Mouse (Mus musculus): Measurements from ENCODE around the gene Gab2. TPM values are rescaled to one million over a fixed set of nuclear protein-coding genes. Genes with fewer than 3 reads are reported as not detected.

The Gab2 gene
- polyA plus RNA-seq (2016; fragmentation: Nextera tagmentation; extraction: Ambion mirVana) = 4.4 and 5.1 TPM in 2 replicates

GRCm38 (mm10) chr7:97081242-97081958 lies at the start of gene Gab2:
TSS of gene Gab2 (plus strand) at chr7:97081586.
- under 1% methylated on average over 62 of the region's 83 CpGs for WGBS
- H3K9me3 ChIP-seq = no peaks in the 10 kb centered on the region
- peaks cover 17% of the 10 kb centered on the region for H3K4me1 ChIP-seq (replicated peaks)
- H3K4me2 ChIP-seq = peak within 1 kb of the TSS; percentile 88
- peaks cover 3% of the 10 kb centered on the region; the same call in 1 of the 2 replicates for H3K27me3 ChIP-seq
- no peaks in the 10 kb centered on the region for H3K36me3 ChIP-seq
- peak within 1 kb of the TSS; percentile 91 for H3K4me3 ChIP-seq (replicated peaks)
- ATAC-seq (ENCODE audit: insufficient number of reproducible peaks, insufficient read depth, low FRiP score, low TSS enrichment, low read depth) = peak; percentile 82
- H3K27ac ChIP-seq = peak within 1 kb of the TSS; percentile 80
- peak within 1 kb of the TSS; percentile 86 for H3K9ac ChIP-seq (replicated peaks)

- no peaks in the 10 kb centered on the region for H3K27me3 ChIP-seq
- H3K9me3 ChIP-seq = no peaks in the 10 kb centered on the region
- no peaks in the 10 kb centered on the region for H3K36me3 ChIP-seq
- no peak overlapping the region for H3K9ac ChIP-seq (replicated peaks)
- WGBS = 76% methylated on average over 2 of the region's 2 CpGs
- H3K4me1 ChIP-seq (replicated peaks) = no peaks in the 10 kb centered on the region
- H3K4me3 ChIP-seq (replicated peaks) = no peak overlapping the region
- H3K27ac ChIP-seq = no peak overlapping the region
- ATAC-seq (ENCODE audit: insufficient number of reproducible peaks, insufficient read depth, low FRiP score, low TSS enrichment, low read depth) = no peak
- no peak overlapping the region for H3K4me2 ChIP-seq
Measured at GRCm38 (mm10) chr7:97032412-97032811, 49.0 kb upstream of the Gab2 start.

GRCm38 (mm10) chr7:97039641-97040040 lies 41.7 kb upstream of the Gab2 start:
- Histone ChIP-seq H3K36me3 (peaks cover 14% of the 10 kb centered on the region), H3K9me3 (no peaks in the 10 kb centered on the region), H3K4me1 (replicated peaks) (no peaks in the 10 kb centered on the region), H3K9ac (replicated peaks) (no peak overlapping the region), H3K4me2 (no peak overlapping the region), H3K27ac (no peak overlapping the region), H3K4me3 (replicated peaks) (no peak overlapping the region), H3K27me3 (no peaks in the 10 kb centered on the region)
- ATAC-seq (ENCODE audit: insufficient number of reproducible peaks, insufficient read depth, low FRiP score, low TSS enrichment, low read depth) = no peak
- WGBS = 89% methylated on average over 4 of the region's 4 CpGs

GRCm38 (mm10) chr7:97041868-97042449 lies 39.4 kb upstream of the Gab2 start:
- no peak for ATAC-seq (ENCODE audit: insufficient number of reproducible peaks, insufficient read depth, low FRiP score, low TSS enrichment, low read depth)
- Histone ChIP-seq H3K4me2 (no peak overlapping the region), H3K27me3 (no peaks in the 10 kb centered on the region), H3K27ac (no peak overlapping the region), H3K9ac (replicated peaks) (no peak overlapping the region), H3K9me3 (no peaks in the 10 kb centered on the region), H3K4me1 (replicated peaks) (no peaks in the 10 kb centered on the region), H3K4me3 (replicated peaks) (no peak overlapping the region), H3K36me3 (peaks cover 14% of the 10 kb centered on the region)
- 86% methylated on average over 6 of the region's 6 CpGs for WGBS

GRCm38 (mm10) chr7:97042981-97043380 lies 38.4 kb upstream of the Gab2 start:
- Histone ChIP-seq H3K27me3 (no peaks in the 10 kb centered on the region), H3K9me3 (no peaks in the 10 kb centered on the region), H3K4me3 (replicated peaks) (no peak overlapping the region), H3K4me1 (replicated peaks) (no peaks in the 10 kb centered on the region), H3K27ac (no peak overlapping the region), H3K36me3 (peaks cover 14% of the 10 kb centered on the region), H3K9ac (replicated peaks) (no peak overlapping the region), H3K4me2 (no peak overlapping the region)
- 94% methylated on average over 1 of the region's 1 CpGs for WGBS
- no peak for ATAC-seq (ENCODE audit: insufficient number of reproducible peaks, insufficient read depth, low FRiP score, low TSS enrichment, low read depth)

GRCm38 (mm10) chr7:97060966-97061365 lies 20.4 kb upstream of the Gab2 start:
- Histone ChIP-seq H3K4me3 (replicated peaks) (no peak overlapping the region), H3K27me3 (no peaks in the 10 kb centered on the region), H3K4me2 (no peak overlapping the region), H3K27ac (no peak overlapping the region), H3K36me3 (peaks cover 9% of the 10 kb centered on the region; the same call in 1 of the 2 replicates), H3K4me1 (replicated peaks) (no peaks in the 10 kb centered on the region), H3K9ac (replicated peaks) (no peak overlapping the region), H3K9me3 (no peaks in the 10 kb centered on the region)
- ATAC-seq (ENCODE audit: insufficient number of reproducible peaks, insufficient read depth, low FRiP score, low TSS enrichment, low read depth) = no peak
- WGBS = 91% methylated on average over 2 of the region's 2 CpGs

GRCm38 (mm10) chr7:97071512-97071911 lies 9.9 kb upstream of the Gab2 start:
- no peak overlapping the region for H3K9ac ChIP-seq (replicated peaks)
- H3K4me1 ChIP-seq (replicated peaks) = no peaks in the 10 kb centered on the region
- H3K4me2 ChIP-seq = no peak overlapping the region
- no peak overlapping the region for H3K27ac ChIP-seq
- H3K4me3 ChIP-seq (replicated peaks) = no peak overlapping the region
- ATAC-seq (ENCODE audit: insufficient number of reproducible peaks, insufficient read depth, low FRiP score, low TSS enrichment, low read depth) = no peak
- H3K27me3 ChIP-seq = no peaks in the 10 kb centered on the region
- WGBS = 84% methylated on average over 3 of the region's 3 CpGs
- no peaks in the 10 kb centered on the region for H3K9me3 ChIP-seq
- H3K36me3 ChIP-seq = no peaks in the 10 kb centered on the region

GRCm38 (mm10) chr7:97072061-97072460 lies 9.3 kb upstream of the Gab2 start:
- 78% methylated on average over 5 of the region's 5 CpGs for WGBS

GRCm38 (mm10) chr7:97074974-97075373 lies 6.4 kb upstream of the Gab2 start:
- no peak overlapping the region for H3K9ac ChIP-seq (replicated peaks)
- WGBS = 66% methylated on average over 1 of the region's 1 CpGs
- no peak overlapping the region for H3K4me2 ChIP-seq

More at GRCm38 (mm10) chr7:97072061-97072460, 9.3 kb upstream of the Gab2 start:
- H3K27me3 ChIP-seq = no peaks in the 10 kb centered on the region
- no peak overlapping the region for H3K4me3 ChIP-seq (replicated peaks)
- H3K36me3 ChIP-seq = no peaks in the 10 kb centered on the region
- no peak overlapping the region for H3K9ac ChIP-seq (replicated peaks)
- no peaks in the 10 kb centered on the region for H3K9me3 ChIP-seq
- no peaks in the 10 kb centered on the region for H3K4me1 ChIP-seq (replicated peaks)
- H3K27ac ChIP-seq = no peak overlapping the region
- H3K4me2 ChIP-seq = no peak overlapping the region
- ATAC-seq (ENCODE audit: insufficient number of reproducible peaks, insufficient read depth, low FRiP score, low TSS enrichment, low read depth) = no peak

GRCm38 (mm10) chr7:97076977-97077376 lies 4.4 kb upstream of the Gab2 start:
- H3K36me3 ChIP-seq = no peaks in the 10 kb centered on the region
- ATAC-seq (ENCODE audit: insufficient number of reproducible peaks, insufficient read depth, low FRiP score, low TSS enrichment, low read depth) = no peak
- H3K9ac ChIP-seq (replicated peaks) = no peak overlapping the region
- peaks cover 8% of the 10 kb centered on the region for H3K4me1 ChIP-seq (replicated peaks)
- no peak overlapping the region for H3K4me3 ChIP-seq (replicated peaks)
- no peak overlapping the region for H3K27ac ChIP-seq
- no peak overlapping the region for H3K4me2 ChIP-seq
- H3K9me3 ChIP-seq = no peaks in the 10 kb centered on the region
- H3K27me3 ChIP-seq = peaks cover 3% of the 10 kb centered on the region; the same call in 1 of the 2 replicates

More at GRCm38 (mm10) chr7:97074974-97075373, 6.4 kb upstream of the Gab2 start:
- ATAC-seq (ENCODE audit: insufficient number of reproducible peaks, insufficient read depth, low FRiP score, low TSS enrichment, low read depth) = no peak
- Histone ChIP-seq H3K4me1 (replicated peaks) (peaks cover 8% of the 10 kb centered on the region), H3K36me3 (no peaks in the 10 kb centered on the region), H3K27ac (no peak overlapping the region), H3K27me3 (peaks cover 3% of the 10 kb centered on the region; the same call in 1 of the 2 replicates), H3K4me3 (replicated peaks) (no peak overlapping the region), H3K9me3 (no peaks in the 10 kb centered on the region)

- Histone ChIP-seq H3K9ac (replicated peaks) (no peak overlapping the region), H3K27ac (no peak overlapping the region), H3K36me3 (no peaks in the 10 kb centered on the region), H3K4me2 (no peak overlapping the region), H3K9me3 (no peaks in the 10 kb centered on the region), H3K27me3 (peaks cover 3% of the 10 kb centered on the region; the same call in 1 of the 2 replicates), H3K4me3 (replicated peaks) (no peak overlapping the region), H3K4me1 (replicated peaks) (peaks cover 17% of the 10 kb centered on the region)
- WGBS = 37% methylated on average over 4 of the region's 4 CpGs
- ATAC-seq (ENCODE audit: insufficient number of reproducible peaks, insufficient read depth, low FRiP score, low TSS enrichment, low read depth) = no peak
Measured at GRCm38 (mm10) chr7:97078685-97079084, 2.7 kb upstream of the Gab2 start.
